Mouse (Mus musculus): ENCODE data around the gene Gmds. TPM values are rescaled to one million over a fixed set of nuclear protein-coding genes. Genes with fewer than 3 reads are reported as not detected.

Gene Gmds
- polyA plus RNA-seq, 1 experiment: 21.2 TPM

- TF ChIP-seq CTCF (IDR thresholded peaks at IDR 0.05; ENCODE audit: borderline replicate concordance, control insufficient read depth, extremely low read depth, insufficient read depth, low read length, poor library complexity) (no peak), POLR2A (IDR thresholded peaks at IDR 0.05; ENCODE audit: control insufficient read depth, extremely low read depth, insufficient read depth, low read length, poor library complexity) (no peak)
- Histone ChIP-seq H3K27ac (ENCODE audit: control insufficient read depth, insufficient read depth, low read length) (no peak overlapping the region), H3K27me3 (ENCODE audit: control insufficient read depth, insufficient read depth, low read length) (no peaks in the 10 kb centered on the region), H3K4me3 (ENCODE audit: control insufficient read depth, insufficient read depth, low read length) (no peak overlapping the region), H3K4me1 (replicated peaks; ENCODE audit: control insufficient read depth, insufficient read depth, low read length) (no peaks in the 10 kb centered on the region), H3K36me3 (ENCODE audit: control insufficient read depth, insufficient read depth, low read length) (no peaks in the 10 kb centered on the region)
- 69% methylated on average over 6 of the region's 6 CpGs for WGBS
- DNase-seq: no peak
Measured at GRCm38 (mm10) chr13:32227874-32228562, 110.5 kb downstream of the Gmds start.

GRCm38 (mm10) chr13:32217647-32218046 lies 120.9 kb downstream of the Gmds start:
- TF ChIP-seq CTCF (IDR thresholded peaks at IDR 0.05; ENCODE audit: borderline replicate concordance, control insufficient read depth, extremely low read depth, insufficient read depth, low read length, poor library complexity): no peak
- no peak for TF ChIP-seq POLR2A (IDR thresholded peaks at IDR 0.05; ENCODE audit: control insufficient read depth, extremely low read depth, insufficient read depth, low read length, poor library complexity)
- H3K4me3 ChIP-seq (ENCODE audit: control insufficient read depth, insufficient read depth, low read length): no peak overlapping the region
- 18% methylated on average over 2 of the region's 2 CpGs for WGBS
- no peaks in the 10 kb centered on the region for H3K27me3 ChIP-seq (ENCODE audit: control insufficient read depth, insufficient read depth, low read length)
- no peaks in the 10 kb centered on the region for H3K36me3 ChIP-seq (ENCODE audit: control insufficient read depth, insufficient read depth, low read length)
- no peak overlapping the region for H3K27ac ChIP-seq (ENCODE audit: control insufficient read depth, insufficient read depth, low read length)
- H3K4me1 ChIP-seq (replicated peaks; ENCODE audit: control insufficient read depth, insufficient read depth, low read length): no peaks in the 10 kb centered on the region
- no peak for DNase-seq

- no peak overlapping the region for H3K27ac ChIP-seq (ENCODE audit: control insufficient read depth, insufficient read depth, low read length)
- TF ChIP-seq POLR2A (IDR thresholded peaks at IDR 0.05; ENCODE audit: control insufficient read depth, extremely low read depth, insufficient read depth, low read length, poor library complexity): no peak
- TF ChIP-seq CTCF (IDR thresholded peaks at IDR 0.05; ENCODE audit: borderline replicate concordance, control insufficient read depth, extremely low read depth, insufficient read depth, low read length, poor library complexity): no peak
- 78% methylated on average over 9 of the region's 9 CpGs for WGBS
- H3K4me1 ChIP-seq (replicated peaks; ENCODE audit: control insufficient read depth, insufficient read depth, low read length): no peaks in the 10 kb centered on the region
- H3K4me3 ChIP-seq (ENCODE audit: control insufficient read depth, insufficient read depth, low read length): no peak overlapping the region
- no peaks in the 10 kb centered on the region for H3K36me3 ChIP-seq (ENCODE audit: control insufficient read depth, insufficient read depth, low read length)
- H3K27me3 ChIP-seq (ENCODE audit: control insufficient read depth, insufficient read depth, low read length): no peaks in the 10 kb centered on the region
- DNase-seq: peak; percentile 15
Measured at GRCm38 (mm10) chr13:32213702-32214452, 124.7 kb downstream of the Gmds start.

GRCm38 (mm10) chr13:32212125-32212524 lies 126.4 kb downstream of the Gmds start:
- WGBS: 82% methylated on average over 2 of the region's 2 CpGs
- Histone ChIP-seq H3K27me3 (ENCODE audit: control insufficient read depth, insufficient read depth, low read length) (no peaks in the 10 kb centered on the region), H3K4me1 (replicated peaks; ENCODE audit: control insufficient read depth, insufficient read depth, low read length) (no peaks in the 10 kb centered on the region), H3K36me3 (ENCODE audit: control insufficient read depth, insufficient read depth, low read length) (no peaks in the 10 kb centered on the region), H3K27ac (ENCODE audit: control insufficient read depth, insufficient read depth, low read length) (no peak overlapping the region), H3K4me3 (ENCODE audit: control insufficient read depth, insufficient read depth, low read length) (no peak overlapping the region)
- TF ChIP-seq POLR2A (IDR thresholded peaks at IDR 0.05; ENCODE audit: control insufficient read depth, extremely low read depth, insufficient read depth, low read length, poor library complexity) (no peak), CTCF (IDR thresholded peaks at IDR 0.05; ENCODE audit: borderline replicate concordance, control insufficient read depth, extremely low read depth, insufficient read depth, low read length, poor library complexity) (no peak)
- no peak for DNase-seq

- DNase-seq: no peak
- H3K27ac ChIP-seq (ENCODE audit: control insufficient read depth, insufficient read depth, low read length): no peak overlapping the region
- no peaks in the 10 kb centered on the region for H3K36me3 ChIP-seq (ENCODE audit: control insufficient read depth, insufficient read depth, low read length)
- no peaks in the 10 kb centered on the region for H3K4me1 ChIP-seq (replicated peaks; ENCODE audit: control insufficient read depth, insufficient read depth, low read length)
- no peak overlapping the region for H3K4me3 ChIP-seq (ENCODE audit: control insufficient read depth, insufficient read depth, low read length)
- 96% methylated on average over 5 of the region's 5 CpGs for WGBS
- TF ChIP-seq POLR2A (IDR thresholded peaks at IDR 0.05; ENCODE audit: control insufficient read depth, extremely low read depth, insufficient read depth, low read length, poor library complexity) (no peak), CTCF (IDR thresholded peaks at IDR 0.05; ENCODE audit: borderline replicate concordance, control insufficient read depth, extremely low read depth, insufficient read depth, low read length, poor library complexity) (no peak)
- H3K27me3 ChIP-seq (ENCODE audit: control insufficient read depth, insufficient read depth, low read length): no peaks in the 10 kb centered on the region
Measured at GRCm38 (mm10) chr13:32207172-32207908, 131.2 kb downstream of the Gmds start.

- WGBS: 7% methylated on average over 3 of the region's 3 CpGs
- Histone ChIP-seq H3K36me3 (ENCODE audit: control insufficient read depth, insufficient read depth, low read length) (no peaks in the 10 kb centered on the region), H3K4me1 (replicated peaks; ENCODE audit: control insufficient read depth, insufficient read depth, low read length) (peaks cover 3% of the 10 kb centered on the region), H3K27ac (ENCODE audit: control insufficient read depth, insufficient read depth, low read length) (no peak overlapping the region), H3K4me3 (ENCODE audit: control insufficient read depth, insufficient read depth, low read length) (no peak overlapping the region), H3K27me3 (ENCODE audit: control insufficient read depth, insufficient read depth, low read length) (no peaks in the 10 kb centered on the region)
- DNase-seq: peak; percentile 51
- TF ChIP-seq CTCF (IDR thresholded peaks at IDR 0.05; ENCODE audit: borderline replicate concordance, control insufficient read depth, extremely low read depth, insufficient read depth, low read length, poor library complexity) (no peak), POLR2A (IDR thresholded peaks at IDR 0.05; ENCODE audit: control insufficient read depth, extremely low read depth, insufficient read depth, low read length, poor library complexity) (no peak)
Measured at GRCm38 (mm10) chr13:32179906-32180305, 158.6 kb downstream of the Gmds start.

Data from thymus, adult 2 months (tissue).